25 mouse cellular contexts compared by ENCODE assay signal in the genomic region with DNA sequence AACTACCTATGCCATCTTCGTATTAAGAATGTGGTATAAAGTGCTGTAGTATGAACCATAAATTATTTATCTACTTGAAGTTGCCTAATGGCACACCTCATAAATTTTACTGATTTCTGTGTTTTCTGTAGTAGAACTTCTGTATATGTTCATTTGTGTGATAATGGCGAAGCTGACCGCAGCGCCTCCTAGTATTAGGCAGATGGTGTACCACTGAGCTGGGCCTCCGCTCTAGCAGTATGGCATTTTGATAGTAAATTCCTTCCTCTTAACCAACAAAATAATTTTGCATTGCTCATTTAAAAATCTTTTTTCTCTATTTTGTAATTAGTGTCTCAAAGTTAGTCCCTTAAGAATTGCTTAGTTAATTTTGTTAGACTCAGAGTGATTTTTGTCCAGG.
DNase-seq lines count a peak whose midpoint lies in the region; TF ChIP-seq lines count a peak whose summit lies in the region.
"Had no signal": no experiment of that assay in that cellular context is flagged by ENCODE, and none has a peak within 500 bp of the region (broad histone marks: within the 10 kb centered on the region; RNA-seq: fewer than 3 reads in every experiment).

No protein-coding gene starts in this region.

- 98% methylated on average over 5 of the region's 5 CpGs for WGBS in heart, adult 2 months

- no peak for DNase-seq in heart, adult 2 months
- no peak for DNase-seq in heart, adult 9 months (ENCODE audit: low spot score in 2 of 2)
- no peak for DNase-seq in left cerebral cortex, adult 2 months (ENCODE audit: extremely low spot score in 1 of 2, low spot score in 2 of 2)
- no peak for DNase-seq in left cerebral cortex, adult 18-20 months (ENCODE audit: low spot score in 2 of 2)
- peak; percentile 50 for DNase-seq in thymus, postnatal 4 days
- no peak for DNase-seq in thymus, postnatal 10 days (ENCODE audit: low spot score in 2 of 2)
- DNase-seq: adrenal gland, postnatal 10 days; cerebellum, adult 11 months; cerebellum, adult 2 months; cerebellum, adult 9-11 months; cerebellum, postnatal 25 days; embryo, embryonic 11 days; gastrocnemius, postnatal 14 days; heart, adult 11 months; heart, postnatal 14 days; heart, postnatal 4 days had no signal

- no peak for TF ChIP-seq POLR2A in heart, adult 2 months (IDR thresholded peaks at IDR 0.05; ENCODE audit: insufficient read depth, low read depth, low read length)

- H3K27ac ChIP-seq in heart, adult 2 months, result no peak overlapping the region
- no peak overlapping the region for H3K27ac ChIP-seq in left cerebral cortex, adult 2 months
- H3K27ac ChIP-seq: embryonic facial prominence, embryonic 10.5 days; embryonic facial prominence, embryonic 13.5 days; forebrain, embryonic 12.5 days; forebrain, embryonic 15.5 days; heart, embryonic 10.5 days; heart, embryonic 13.5 days; hindbrain, embryonic 14.5 days; hindbrain, postnatal 0 days had no signal

- H3K9ac ChIP-seq in heart, adult 2 months (ENCODE audit: low read depth, low read length), result no peak overlapping the region
- H3K9ac ChIP-seq: embryonic facial prominence, embryonic 13.5 days; forebrain, embryonic 12.5 days; forebrain, embryonic 15.5 days; heart, embryonic 13.5 days; hindbrain, embryonic 14.5 days had no signal

- H3K79me2 ChIP-seq in heart, adult 2 months (replicated peaks; ENCODE audit: control insufficient read depth, insufficient read depth, low read length), result no peaks in the 10 kb centered on the region

- TF ChIP-seq CTCF in heart, adult 2 months (IDR thresholded peaks at IDR 0.05), result peak; percentile 23; the same call in 1 of the 2 replicates
- peak; percentile 6; the same call in 1 of the 2 replicates for TF ChIP-seq CTCF in left cerebral cortex, adult 2 months (IDR thresholded peaks at IDR 0.05)

- no peak overlapping the region for H3K4me3 ChIP-seq in heart, adult 2 months
- no peak overlapping the region for H3K4me3 ChIP-seq in left cerebral cortex, adult 2 months
- H3K4me3 ChIP-seq: embryonic facial prominence, embryonic 10.5 days; embryonic facial prominence, embryonic 13.5 days; erythroblast, embryonic 14.5 days; forebrain, embryonic 12.5 days; forebrain, embryonic 15.5 days; heart, embryonic 10.5 days; heart, embryonic 13.5 days had no signal

- no peak for TF ChIP-seq EP300 in heart, adult 2 months (IDR thresholded peaks at IDR 0.05; ENCODE audit: insufficient read depth, low read depth, low read length)

- intact Hi-C loops in heart, adult 2 months (cut with DNase I), result no loop called here
- intact Hi-C loops in left cerebral cortex, adult 2 months (cut with DNase I), result no loop called here

- no peaks in the 10 kb centered on the region for H3K4me1 ChIP-seq in heart, adult 2 months (ENCODE audit: control insufficient read depth, insufficient read depth, low read length)
- H3K4me1 ChIP-seq: embryonic facial prominence, embryonic 13.5 days; forebrain, embryonic 15.5 days; heart, embryonic 10.5 days; heart, embryonic 13.5 days had no signal

- H3K27me3 ChIP-seq in heart, adult 2 months (ENCODE audit: control insufficient read depth, insufficient read depth, low read length), result no peaks in the 10 kb centered on the region
- H3K27me3 ChIP-seq: embryonic facial prominence, embryonic 13.5 days; forebrain, embryonic 12.5 days; forebrain, embryonic 15.5 days; heart, embryonic 13.5 days had no signal

- no peaks in the 10 kb centered on the region for H3K36me3 ChIP-seq in heart, adult 2 months (ENCODE audit: control insufficient read depth, insufficient read depth, low read length)
- H3K36me3 ChIP-seq: embryonic facial prominence, embryonic 10.5 days; embryonic facial prominence, embryonic 13.5 days; forebrain, embryonic 12.5 days; forebrain, embryonic 15.5 days; heart, embryonic 10.5 days; heart, embryonic 13.5 days had no signal
